ENCODE assay signal across 11 mouse cellular contexts in genomic region chr7:112208323-112209167, GRCm38 (mm10). TPM values are rescaled to one million over a fixed set of nuclear protein-coding genes. Genes with fewer than 3 reads are reported as not detected.
A peak's percentile ranks its signal among the peaks of the same experiment; 100 is the strongest.
DNase-seq lines count a peak whose midpoint lies in the region; ATAC-seq lines count a peak whose summit lies in the region.
"Had no signal": no experiment of that assay in that cellular context is flagged by ENCODE, and none has a peak within 500 bp of the region (broad histone marks: within the 10 kb centered on the region; RNA-seq: fewer than 3 reads in every experiment).

No protein-coding gene starts in this region.

- H3K9ac ChIP-seq in lung, embryonic 15.5 days: no peak overlapping the region
- no peak overlapping the region for H3K9ac ChIP-seq in liver, embryonic 15.5 days
- H3K9ac ChIP-seq: hindbrain, embryonic 15.5 days; midbrain, embryonic 12.5 days had no signal

- H3K4me3 ChIP-seq in lung, embryonic 15.5 days: no peak overlapping the region
- no peak overlapping the region for H3K4me3 ChIP-seq in liver, embryonic 15.5 days (replicated peaks)
- H3K4me3 ChIP-seq: forebrain, embryonic 10.5 days; hindbrain, embryonic 15.5 days; midbrain, embryonic 12.5 days had no signal

- 40% methylated on average over 10 of the region's 10 CpGs for WGBS in lung, embryonic 15.5 days
- 44% methylated on average over 10 of the region's 10 CpGs for WGBS in liver, embryonic 15.5 days (ENCODE audit: insufficient replicate concordance)

- peak overlapping the region; percentile 54 for H3K27ac ChIP-seq in lung, embryonic 15.5 days
- H3K27ac ChIP-seq in liver, embryonic 15.5 days (replicated peaks): no peak overlapping the region
- H3K27ac ChIP-seq: forebrain, embryonic 10.5 days; hindbrain, embryonic 15.5 days; midbrain, embryonic 12.5 days had no signal

- H3K4me1 ChIP-seq in lung, embryonic 15.5 days: peaks cover 37% of the 10 kb centered on the region
- peaks cover 11% of the 10 kb centered on the region for H3K4me1 ChIP-seq in liver, embryonic 15.5 days (replicated peaks)

- H3K27me3 ChIP-seq in lung, embryonic 15.5 days: no peaks in the 10 kb centered on the region
- H3K27me3 ChIP-seq in liver, embryonic 15.5 days: no peaks in the 10 kb centered on the region
- H3K27me3 ChIP-seq: hindbrain, embryonic 15.5 days had no signal

- no peak for ATAC-seq in lung, embryonic 15.5 days (ENCODE audit: borderline replicate concordance, extremely low read depth, low FRiP score, low TSS enrichment)
- peak; percentile 15; the same call in 1 of the 2 replicates for ATAC-seq in liver, embryonic 15.5 days (ENCODE audit: insufficient read depth)

- H3K36me3 ChIP-seq in lung, embryonic 15.5 days: no peaks in the 10 kb centered on the region
- H3K36me3 ChIP-seq in liver, embryonic 15.5 days (replicated peaks): no peaks in the 10 kb centered on the region
- H3K36me3 ChIP-seq: forebrain, embryonic 10.5 days; hindbrain, embryonic 15.5 days; midbrain, embryonic 12.5 days had no signal

- no peak overlapping the region for H3K4me2 ChIP-seq in lung, embryonic 15.5 days
- no peak overlapping the region for H3K4me2 ChIP-seq in liver, embryonic 15.5 days
- H3K4me2 ChIP-seq: hindbrain, embryonic 15.5 days; midbrain, embryonic 12.5 days had no signal

- DNase-seq in cerebellum, adult 9-10 months: peak; percentile 60
- DNase-seq in cerebellum, postnatal 14 days: no peak
- DNase-seq in lung, postnatal 14 days: no peak
- DNase-seq in yolk sac, embryonic 10.5 days (ENCODE audit: low spot score): peak; percentile 67
- DNase-seq in B cell, adult 2 months: no peak
- DNase-seq in layer of hippocampus, adult 8-10 months (ENCODE audit: low spot score in 2 of 2): no peak

- H3K9me3 ChIP-seq in lung, embryonic 15.5 days: no peaks in the 10 kb centered on the region
- no peaks in the 10 kb centered on the region for H3K9me3 ChIP-seq in liver, embryonic 15.5 days (replicated peaks)
- H3K9me3 ChIP-seq: hindbrain, embryonic 15.5 days; midbrain, embryonic 12.5 days had no signal

RNA-seq across cellular contexts. Expression of gene Mical2, which starts 17.1 kb away (rescaled TPM):
- polyA plus RNA-seq in lung, embryonic 15.5 days (2015; fragmentation: Nextera tagmentation; extraction: Ambion mirVana): 20.7 and 22.8 TPM in 2 replicates
- 1.8 TPM in 2 replicates for polyA plus RNA-seq in liver, embryonic 15.5 days (2015; fragmentation: Nextera tagmentation; extraction: Ambion mirVana)
- total RNA-seq in layer of hippocampus, adult 8-10 months (2022): 100 to 1,000 TPM; 538 to 639 (median 590) TPM

RNA-seq across cellular contexts. Expression of gene Dkk3, which starts 49.7 kb away (rescaled TPM):
- 39.1 and 44.2 TPM in 2 replicates for polyA plus RNA-seq in lung, embryonic 15.5 days (2015; fragmentation: Nextera tagmentation; extraction: Ambion mirVana)
- polyA plus RNA-seq in liver, embryonic 15.5 days (2015; fragmentation: Nextera tagmentation; extraction: Ambion mirVana): 2.1 and 2.5 TPM in 2 replicates
- 100 to 1,000 TPM; 256 to 294 (median 274) TPM for total RNA-seq in layer of hippocampus, adult 8-10 months (2022)

Comparison
In these comparisons a context has a peak if more than half of its experiments do, and no peak if none do; other contexts are left out.
1. DNase-seq: peak in cerebellum, adult 9-10 months (single experiment) and yolk sac, embryonic 10.5 days (single experiment); none in cerebellum, postnatal 14 days (0 of 2), lung, postnatal 14 days (single experiment), B cell, adult 2 months (0 of 2) and layer of hippocampus, adult 8-10 months (0 of 2).
2. RNA of gene Dkk3, which starts 49.7 kb away (polyA plus RNA-seq): 39.1 to 44.2 TPM in lung, embryonic 15.5 days; 2.1 to 2.5 TPM in liver, embryonic 15.5 days; every median in the first group is over 10 times any median in the second.